Mouse (Mus musculus) lung, embryonic 14.5 days (tissue): ENCODE data around the gene Ltbp1. TPM values are rescaled to one million over a fixed set of nuclear protein-coding genes. Genes with fewer than 3 reads are reported as not detected.

Experiments used
- ATAC-seq: fragments of 200-750 bp; cut with Nextera tagmentation; 2 replicates; pipeline ENCODE4 v1.8.0; 2017; ENCODE audit warnings: mild to moderate bottlenecking, moderate TSS enrichment, moderate library complexity; ENCODE audit not compliant: insufficient read depth
- DNase-seq: peaks from one replicate; pipeline ENCODE4 v3.0.0-alpha.2; 2015
- H3K27ac ChIP-seq: fragments of 300-500 bp; sonication (generic); 2 replicates; pipeline ENCODE4 v1.5.1; 2014; ENCODE audit warnings: low read depth, mild to moderate bottlenecking, moderate library complexity
- H3K27me3 ChIP-seq: fragments of 300-500 bp; sonication (generic); 2 replicates; pipeline ENCODE4 v1.6.1; 2014; ENCODE audit warnings: low read length, control low read depth; ENCODE audit not compliant: insufficient read depth
- H3K36me3 ChIP-seq: fragments of 300-500 bp; sonication (generic); 2 replicates; pipeline ENCODE4 v1.6.1; 2014; ENCODE audit warnings: control low read depth; ENCODE audit not compliant: insufficient read depth
- H3K4me1 ChIP-seq: fragments of 300-500 bp; sonication (generic); 2 replicates; pipeline ENCODE4 v1.6.1; 2014; ENCODE audit warnings: antibody characterized with exemption, control low read depth; ENCODE audit not compliant: insufficient read depth
- H3K4me2 ChIP-seq: fragments of 300-500 bp; sonication (generic); 2 replicates; pipeline ENCODE4 v1.6.1; 2014; ENCODE audit warnings: mild to moderate bottlenecking
- H3K4me3 ChIP-seq: fragments of 300-500 bp; sonication (generic); 2 replicates; pipeline ENCODE4 v1.5.1; 2014; ENCODE audit warnings: low read depth, low read length
- H3K9ac ChIP-seq: fragments of 300-500 bp; sonication (generic); 2 replicates; pipeline ENCODE4 v1.6.1; 2014
- H3K9me3 ChIP-seq: fragments of 300-500 bp; sonication (generic); 2 replicates; pipeline ENCODE4 v1.6.1; 2016; ENCODE audit warnings: low read depth, low read length, control low read depth
- CTCF ChIP-seq: IDR thresholded peaks from 2 replicates; pipeline ENCODE4 v1.5.1; 2016; ENCODE audit warnings: antibody characterized with exemption, low read depth
- WGBS: fragments of 180-500 bp; shearing (Covaris S2); extraction: QIAGEN DNeasy Blood & Tissue Kit; methylation state at CpG from one replicate; pipeline ENCODE4 v1.1.7; 2014; 5-methylcytosine and 5-hydroxymethylcytosine counted together
- polyA plus RNA-seq: library from polyadenylated mRNA; unstranded; fragments of >200 nt; fragmentation: Nextera tagmentation; extraction: Ambion mirVana; gene quantifications from 2 replicates; pipeline ENCODE4 v1.2.1, GENCODE M21; 2014

The Ltbp1 gene
- polyA plus RNA-seq, 1 experiment from 2014 or later, result 33.8 TPM

GRCm38 (mm10) chr17:75004820-75005219 is 548 bp upstream of the Ltbp1 start:
- no peaks in the 10 kb centered on the region for H3K9me3 ChIP-seq
- ATAC-seq, result peak; percentile 89
- peak; percentile 88 for TF ChIP-seq CTCF
- peak overlapping the region; percentile 93 for H3K27ac ChIP-seq
- peak overlapping the region; percentile 82 for H3K9ac ChIP-seq
- H3K36me3 ChIP-seq, result no peaks in the 10 kb centered on the region
- H3K4me2 ChIP-seq, result peak overlapping the region; percentile 70
- WGBS, result 1% methylated on average over 11 of the region's 11 CpGs
- H3K4me3 ChIP-seq, result peak overlapping the region; percentile 83
- DNase-seq, result peak; percentile 96
- H3K4me1 ChIP-seq, result 0 out of 2 replicates have a peak, but pooled peaks cover 5% of the 10 kb centered on the region
- H3K27me3 ChIP-seq, result no peaks in the 10 kb centered on the region

- no peak for TF ChIP-seq CTCF
- under 1% methylated on average over 94 of the region's 94 CpGs for WGBS
Observed at GRCm38 (mm10) chr17:75005685-75006680, 615 bp downstream of the Ltbp1 start.

GRCm38 (mm10) chr17:75010955-75011354 is 5.6 kb downstream of the Ltbp1 start:
- Histone ChIP-seq H3K9me3 (no peaks in the 10 kb centered on the region), H3K27ac (no peak overlapping the region), H3K9ac (no peak overlapping the region), H3K27me3 (no peaks in the 10 kb centered on the region), H3K4me3 (no peak overlapping the region), H3K4me2 (no peak overlapping the region), H3K36me3 (no peaks in the 10 kb centered on the region), H3K4me1 (peaks cover 10% of the 10 kb centered on the region; the same call in 1 of the 2 replicates)
- WGBS, result 69% methylated on average over 6 of the region's 6 CpGs
- TF ChIP-seq CTCF, result no peak
- ATAC-seq (no peak), DNase-seq (no peak)

More at GRCm38 (mm10) chr17:75005685-75006680, 615 bp downstream of the Ltbp1 start:
- peak; percentile 80 for ATAC-seq
- H3K4me3 ChIP-seq, result peak overlapping the region; percentile 83
- H3K27ac ChIP-seq, result peak overlapping the region; percentile 93
- peak overlapping the region; percentile 70 for H3K4me2 ChIP-seq
- H3K27me3 ChIP-seq, result no peaks in the 10 kb centered on the region
- H3K9ac ChIP-seq, result peak overlapping the region; percentile 82
- 0 out of 2 replicates have a peak, but pooled peaks cover 5% of the 10 kb centered on the region for H3K4me1 ChIP-seq
- H3K9me3 ChIP-seq, result no peaks in the 10 kb centered on the region
- peak; percentile 73 for DNase-seq
- H3K36me3 ChIP-seq, result no peaks in the 10 kb centered on the region

- Histone ChIP-seq H3K27ac (no peak overlapping the region), H3K4me2 (no peak overlapping the region), H3K9ac (no peak overlapping the region), H3K4me1 (peaks cover 6% of the 10 kb centered on the region; the same call in 1 of the 2 replicates), H3K27me3 (no peaks in the 10 kb centered on the region), H3K9me3 (no peaks in the 10 kb centered on the region), H3K4me3 (no peak overlapping the region), H3K36me3 (no peaks in the 10 kb centered on the region)
- WGBS, result 61% methylated on average over 4 of the region's 4 CpGs
- TF ChIP-seq CTCF, result no peak
- no peak for ATAC-seq
- DNase-seq, result no peak
Observed at GRCm38 (mm10) chr17:75013211-75013610, 7.8 kb downstream of the Ltbp1 start.

- Histone ChIP-seq H3K9me3 (no peaks in the 10 kb centered on the region), H3K4me1 (peaks cover 6% of the 10 kb centered on the region; the same call in 1 of the 2 replicates), H3K27me3 (no peaks in the 10 kb centered on the region), H3K27ac (no peak overlapping the region), H3K4me3 (no peak overlapping the region), H3K36me3 (no peaks in the 10 kb centered on the region), H3K4me2 (no peak overlapping the region), H3K9ac (no peak overlapping the region)
- no peak for TF ChIP-seq CTCF
- WGBS, result 50% methylated on average over 10 of the region's 10 CpGs
- ATAC-seq (0 out of 2 replicates have a peak, but pooled peaks have one; percentile 9), DNase-seq (no peak)
Observed at GRCm38 (mm10) chr17:75013868-75014267, 8.5 kb downstream of the Ltbp1 start.

GRCm38 (mm10) chr17:75014601-75015356 is 9.4 kb downstream of the Ltbp1 start:
- H3K27ac ChIP-seq, result no peak overlapping the region
- no peaks in the 10 kb centered on the region for H3K27me3 ChIP-seq
- H3K4me2 ChIP-seq, result 0 out of 2 replicates have a peak overlapping the region, but pooled peaks have one; percentile 10
- H3K4me1 ChIP-seq, result peaks cover 6% of the 10 kb centered on the region; the same call in 1 of the 2 replicates
- 22% methylated on average over 24 of the region's 24 CpGs for WGBS
- H3K9me3 ChIP-seq, result no peaks in the 10 kb centered on the region
- no peak overlapping the region for H3K9ac ChIP-seq
- H3K36me3 ChIP-seq, result no peaks in the 10 kb centered on the region
- DNase-seq (peak; percentile 43), ATAC-seq (peak; percentile 64)
- H3K4me3 ChIP-seq, result no peak overlapping the region
- no peak for TF ChIP-seq CTCF

- no peak overlapping the region for H3K9ac ChIP-seq
- TF ChIP-seq CTCF, result no peak
- no peak overlapping the region for H3K27ac ChIP-seq
- 64% methylated on average over 6 of the region's 6 CpGs for WGBS
- DNase-seq, result no peak
- no peak for ATAC-seq
- H3K4me3 ChIP-seq, result no peak overlapping the region
- H3K9me3 ChIP-seq, result no peaks in the 10 kb centered on the region
- no peaks in the 10 kb centered on the region for H3K36me3 ChIP-seq
- H3K27me3 ChIP-seq, result no peaks in the 10 kb centered on the region
- peaks cover 6% of the 10 kb centered on the region; the same call in 1 of the 2 replicates for H3K4me1 ChIP-seq
- no peak overlapping the region for H3K4me2 ChIP-seq
Observed at GRCm38 (mm10) chr17:75015546-75015945, 10.2 kb downstream of the Ltbp1 start.
